Mouse (Mus musculus) heart, adult 2 months (tissue): Measurements from ENCODE around the gene Vac14.

Source experiments
- CTCF ChIP-seq: fragments of 200-600 bp; IDR thresholded peaks from 2 replicates; pipeline ENCODE4 v1.8.1; 2022; ENCODE audit warnings: antibody characterized with exemption, mild to moderate bottlenecking, moderate library complexity
- EP300 ChIP-seq: fragments of 200-500 bp; IDR thresholded peaks from 2 replicates; pipeline ENCODE4 v1.6.1; 2011; ENCODE audit warnings: low read depth, low read length, control low read depth; ENCODE audit not compliant: insufficient read depth
- POLR2A ChIP-seq: fragments of 200-500 bp; IDR thresholded peaks from 2 replicates; pipeline ENCODE4 v1.6.1; 2011; ENCODE audit warnings: mild to moderate bottlenecking, low read depth, low read length, control low read depth; ENCODE audit not compliant: insufficient read depth

- TF ChIP-seq CTCF (no peak), POLR2A (no peak), EP300 (no peak)
Measured at GRCm38 (mm10) chr8:110665000-110665399, 46.6 kb downstream of the Vac14 start.
